Mouse (Mus musculus): ENCODE measurements around the gene Mars2. TPM values are rescaled to one million over a fixed set of nuclear protein-coding genes. Genes with fewer than 3 reads are reported as not detected.

Mars2 gene
- polyA plus RNA-seq, 1 experiment from 2014 or later: 2.4 TPM

GRCm38 (mm10) chr1:55264385-55264784 lies 27.4 kb downstream of the Mars2 start:
- Histone ChIP-seq H3K27me3 (no peaks in the 10 kb centered on the region), H3K4me3 (no peak overlapping the region), H3K4me1 (no peaks in the 10 kb centered on the region), H3K4me2 (no peak overlapping the region), H3K9me3 (no peaks in the 10 kb centered on the region), H3K27ac (no peak overlapping the region), H3K9ac (no peak overlapping the region), H3K36me3 (no peaks in the 10 kb centered on the region)
- WGBS: 40% methylated on average over 2 of the region's 2 CpGs
- ATAC-seq (ENCODE audit: insufficient number of reproducible peaks, insufficient read depth, low FRiP score, low TSS enrichment, low read depth): no peak

GRCm38 (mm10) chr1:55265447-55265846 lies 28.5 kb downstream of the Mars2 start:
- Histone ChIP-seq H3K4me1 (no peaks in the 10 kb centered on the region), H3K27ac (no peak overlapping the region), H3K9me3 (no peaks in the 10 kb centered on the region), H3K4me2 (no peak overlapping the region), H3K4me3 (no peak overlapping the region), H3K36me3 (no peaks in the 10 kb centered on the region), H3K9ac (no peak overlapping the region), H3K27me3 (no peaks in the 10 kb centered on the region)
- 65% methylated on average over 2 of the region's 2 CpGs for WGBS
- no peak for ATAC-seq (ENCODE audit: insufficient number of reproducible peaks, insufficient read depth, low FRiP score, low TSS enrichment, low read depth)

GRCm38 (mm10) chr1:55279081-55279480 lies 42.1 kb downstream of the Mars2 start:
- no peaks in the 10 kb centered on the region for H3K36me3 ChIP-seq
- no peaks in the 10 kb centered on the region for H3K27me3 ChIP-seq
- 68% methylated on average over 9 of the region's 9 CpGs for WGBS
- no peaks in the 10 kb centered on the region for H3K9me3 ChIP-seq
- no peak overlapping the region for H3K4me3 ChIP-seq
- no peak overlapping the region for H3K4me2 ChIP-seq
- ATAC-seq (ENCODE audit: insufficient number of reproducible peaks, insufficient read depth, low FRiP score, low TSS enrichment, low read depth): no peak
- H3K4me1 ChIP-seq: no peaks in the 10 kb centered on the region
- no peak overlapping the region for H3K27ac ChIP-seq
- H3K9ac ChIP-seq: no peak overlapping the region

Other genes with a start within 250 kb of the Mars2 start
- 339 and 381 TPM in 2 replicates for gene Sf3b1, start 209.7 kb upstream of the Mars2 start, polyA plus RNA-seq (2015; fragmentation: Nextera tagmentation; extraction: Ambion mirVana)
- gene Coq10b, start 184.4 kb upstream of the Mars2 start, polyA plus RNA-seq (2015; fragmentation: Nextera tagmentation; extraction: Ambion mirVana): 18.2 and 19.1 TPM in 2 replicates
- 407 and 434 TPM in 2 replicates for gene Hspe1, start 149.0 kb upstream of the Mars2 start, polyA plus RNA-seq (2015; fragmentation: Nextera tagmentation; extraction: Ambion mirVana)
- gene Hspd1, start 148.9 kb upstream of the Mars2 start, polyA plus RNA-seq (2015; fragmentation: Nextera tagmentation; extraction: Ambion mirVana): 330 and 337 TPM in 2 replicates
- 149 and 165 TPM in 2 replicates for gene Mob4, start 105.9 kb upstream of the Mars2 start, polyA plus RNA-seq (2015; fragmentation: Nextera tagmentation; extraction: Ambion mirVana)
- 30.2 and 32.2 TPM in 2 replicates for gene Rftn2, start 10.4 kb upstream of the Mars2 start, polyA plus RNA-seq (2015; fragmentation: Nextera tagmentation; extraction: Ambion mirVana)
- 0.28 and 0.90 TPM in 2 replicates for gene Boll, start 126.3 kb downstream of the Mars2 start, polyA plus RNA-seq (2015; fragmentation: Nextera tagmentation; extraction: Ambion mirVana)
- gene Plcl1, start 168.7 kb downstream of the Mars2 start, polyA plus RNA-seq (2015; fragmentation: Nextera tagmentation; extraction: Ambion mirVana): 1.6 and 2.0 TPM in 2 replicates